6 mouse cellular contexts compared by ENCODE assay signal in the genomic region with DNA sequence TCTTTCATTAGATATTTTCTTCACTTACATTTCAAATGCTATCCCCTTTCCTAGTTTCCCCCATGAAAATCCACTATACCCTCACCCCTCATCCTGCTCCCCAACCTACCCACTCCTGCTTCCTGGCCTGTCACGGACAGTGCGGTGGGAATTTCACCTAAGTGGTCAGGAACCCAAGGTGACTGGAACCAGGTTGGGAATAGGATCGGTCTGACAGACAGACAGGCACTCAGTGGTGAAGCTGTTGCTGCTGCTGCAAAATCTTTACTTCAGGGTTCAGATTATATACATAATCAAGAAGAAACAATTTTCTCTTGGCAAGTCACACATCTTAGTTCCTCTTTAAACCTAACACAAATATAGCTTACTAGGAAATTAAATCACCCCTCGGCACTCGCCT. TPM values are rescaled to one million over a fixed set of nuclear protein-coding genes. Genes with fewer than 3 reads are reported as not detected.
"Had no signal": no experiment of that assay in that cellular context is flagged by ENCODE, and none has a peak within 500 bp of the region (broad histone marks: within the 10 kb centered on the region; RNA-seq: fewer than 3 reads in every experiment).

No protein-coding gene starts in this region.

RNA-seq across cellular contexts. Expression of a gene that starts 42.0 kb away (rescaled TPM):
- polyA plus RNA-seq: small intestine, adult 2 months; spleen, adult 2 months; stomach, embryonic 15.5 days; stomach, embryonic 16.5 days; stomach, postnatal 0 days; thymus, adult 2 months had no signal
